Mouse (Mus musculus) limb, embryonic 15.5 days (tissue): ENCODE data around the gene Wdr41. TPM values are rescaled to one million over a fixed set of nuclear protein-coding genes. Genes with fewer than 3 reads are reported as not detected.

Experiments used
- ATAC-seq: fragments of 200-750 bp; cut with Nextera tagmentation; 2 replicates; pipeline ENCODE4 v1.8.0; 2017; ENCODE audit warnings: low read depth, moderate TSS enrichment; ENCODE audit not compliant: insufficient number of reproducible peaks, low FRiP score, low TSS enrichment
- H3K27ac ChIP-seq: fragments of 300-500 bp; sonication (generic); 2 replicates; pipeline ENCODE4 v1.5.1; 2015; ENCODE audit warnings: moderate library complexity, mild to moderate bottlenecking, inconsistent platforms
- H3K27me3 ChIP-seq: fragments of 300-500 bp; sonication (generic); 2 replicates; pipeline ENCODE4 v1.6.1; 2015; ENCODE audit warnings: inconsistent platforms
- H3K36me3 ChIP-seq: fragments of 300-500 bp; sonication (generic); 2 replicates; pipeline ENCODE4 v1.6.1; 2015; ENCODE audit warnings: inconsistent platforms
- H3K4me1 ChIP-seq: fragments of 300-500 bp; sonication (generic); 2 replicates; pipeline ENCODE4 v1.6.1; 2015; ENCODE audit warnings: inconsistent platforms
- H3K4me2 ChIP-seq: fragments of 300-500 bp; sonication (generic); 2 replicates; pipeline ENCODE4 v1.6.1; 2015; ENCODE audit warnings: mild to moderate bottlenecking, inconsistent platforms
- H3K4me3 ChIP-seq: fragments of 300-500 bp; sonication (generic); 2 replicates; pipeline ENCODE4 v1.5.1; 2015; ENCODE audit warnings: mild to moderate bottlenecking, inconsistent platforms
- H3K9ac ChIP-seq: fragments of 300-500 bp; sonication (generic); 2 replicates; pipeline ENCODE4 v1.6.1; 2015; ENCODE audit warnings: inconsistent platforms
- H3K9me3 ChIP-seq: fragments of 300-500 bp; sonication (generic); 2 replicates; pipeline ENCODE4 v1.6.1; 2016; ENCODE audit warnings: inconsistent platforms
- WGBS: fragments of 180-500 bp; shearing (Covaris S2); methylation state at CpG from one replicate; pipeline ENCODE4 v1.1.7; 2015; 5-methylcytosine and 5-hydroxymethylcytosine counted together
- polyA plus RNA-seq: library from polyadenylated mRNA; unstranded; fragments of >200 nt; fragmentation: Nextera tagmentation; extraction: Ambion mirVana; gene quantifications from 2 replicates; pipeline ENCODE4 v1.2.1, GENCODE M21; 2015

The Wdr41 gene
- polyA plus RNA-seq, 1 experiment from 2014 or later = 22.4 TPM

DNA sequence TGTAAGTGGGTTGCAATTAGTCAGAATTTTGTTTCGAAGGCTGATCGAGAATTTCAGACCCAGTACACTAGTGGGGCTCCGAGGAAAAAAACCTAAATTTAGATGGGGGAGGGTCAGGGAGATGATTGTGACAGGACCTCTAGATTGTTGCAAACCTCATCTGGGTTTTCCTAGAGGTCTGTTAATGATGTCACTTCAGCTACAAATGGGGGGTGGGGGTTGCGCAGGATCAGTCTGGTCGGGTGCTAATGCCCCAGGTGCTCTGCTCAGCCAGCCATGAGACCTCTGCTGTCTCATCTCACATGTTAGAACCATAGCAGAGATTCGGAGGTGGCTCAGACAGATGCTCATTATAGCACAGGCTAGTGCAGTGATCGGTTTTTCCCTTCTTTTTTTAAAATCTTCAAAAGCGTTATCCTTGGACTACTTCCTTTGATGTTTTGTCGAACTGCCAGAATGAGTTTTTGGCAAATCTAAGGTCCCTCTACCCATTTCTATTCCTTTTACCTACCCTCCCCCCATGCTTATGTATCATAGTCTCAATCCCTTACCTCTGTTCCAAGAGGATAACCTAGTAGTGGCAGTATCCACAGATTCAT is 64.1 kb downstream of the Wdr41 start:
- Histone ChIP-seq H3K4me1 (no peaks in the 10 kb centered on the region), H3K9me3 (no peaks in the 10 kb centered on the region), H3K27me3 (no peaks in the 10 kb centered on the region), H3K4me3 (no peak overlapping the region), H3K27ac (no peak overlapping the region), H3K9ac (no peak overlapping the region), H3K4me2 (no peak overlapping the region), H3K36me3 (no peaks in the 10 kb centered on the region)
- WGBS = 77% methylated on average over 9 of the region's 9 CpGs
- no peak for ATAC-seq

DNA sequence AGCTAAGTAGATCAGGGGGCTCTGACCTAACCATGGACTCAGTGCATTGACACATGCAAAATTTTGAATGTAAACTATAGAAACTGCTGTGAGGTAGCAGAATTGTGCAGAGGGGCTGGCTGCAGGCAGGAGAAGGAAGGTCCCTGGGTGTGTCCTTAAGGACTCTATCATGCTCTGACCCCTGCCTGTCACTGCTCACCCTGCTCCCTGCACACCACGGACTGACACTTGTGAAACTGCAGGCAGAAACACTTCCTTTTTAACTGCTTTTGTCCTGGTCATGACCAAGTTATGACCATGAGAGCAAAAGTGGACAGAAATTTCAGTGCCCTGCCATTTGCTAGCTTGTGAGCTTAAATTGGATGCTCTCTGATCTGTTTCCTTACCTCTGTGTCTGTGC is 68.0 kb downstream of the Wdr41 start:
- Histone ChIP-seq H3K36me3 (no peaks in the 10 kb centered on the region), H3K9me3 (no peaks in the 10 kb centered on the region), H3K4me1 (no peaks in the 10 kb centered on the region), H3K27ac (no peak overlapping the region), H3K9ac (no peak overlapping the region), H3K4me3 (no peak overlapping the region), H3K27me3 (no peaks in the 10 kb centered on the region), H3K4me2 (no peak overlapping the region)
- WGBS = 43% methylated on average over 1 of the region's 1 CpGs
- ATAC-seq = no peak

DNA sequence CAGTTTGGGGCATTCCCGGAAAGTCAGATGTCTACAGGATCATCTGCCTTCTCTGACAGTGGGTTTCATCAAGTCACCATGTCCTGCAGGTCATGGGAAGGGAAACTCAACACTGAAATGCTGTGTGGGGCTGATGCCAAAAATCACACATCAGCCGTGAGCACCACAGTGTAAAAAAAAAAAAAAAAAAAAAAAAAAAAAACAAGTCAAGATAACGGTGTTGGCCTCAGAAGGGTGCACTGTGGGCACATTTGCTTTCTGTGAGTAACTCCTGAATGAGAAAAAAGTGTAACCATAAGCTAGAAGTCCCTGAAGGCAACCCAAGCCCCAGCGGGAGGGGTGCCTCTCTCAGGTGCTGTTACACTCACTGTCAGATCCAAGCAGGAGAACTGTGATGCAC is 74.3 kb downstream of the Wdr41 start:
- Histone ChIP-seq H3K4me2 (no peak overlapping the region), H3K4me3 (no peak overlapping the region), H3K27ac (no peak overlapping the region), H3K9me3 (no peaks in the 10 kb centered on the region), H3K9ac (no peak overlapping the region), H3K27me3 (no peaks in the 10 kb centered on the region), H3K4me1 (0 out of 2 replicates have a peak, but pooled peaks cover under 1% of the 10 kb centered on the region), H3K36me3 (no peaks in the 10 kb centered on the region)
- no peak for ATAC-seq
- 70% methylated on average over 4 of the region's 4 CpGs for WGBS

DNA sequence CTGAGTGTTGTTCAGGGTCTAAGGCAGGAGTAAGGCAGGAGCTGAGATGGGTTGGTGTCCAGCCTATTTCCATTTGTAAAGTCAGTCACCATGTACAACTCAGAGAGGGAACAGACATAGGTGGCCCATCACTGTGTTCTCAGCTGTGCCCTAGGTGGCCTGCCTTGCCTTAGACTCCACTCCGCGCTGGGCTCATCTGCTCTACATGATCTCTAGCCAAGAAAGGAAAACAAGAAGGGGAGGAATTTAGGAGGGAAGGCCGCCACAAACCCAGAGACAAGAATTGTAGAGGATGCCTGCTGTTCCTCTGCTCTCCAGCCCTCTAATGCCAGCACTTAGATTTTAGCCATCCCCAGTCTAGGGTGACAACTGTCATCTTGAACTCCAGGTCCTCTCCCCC is 76.3 kb downstream of the Wdr41 start:
- WGBS = 84% methylated on average over 3 of the region's 3 CpGs
- H3K4me2 ChIP-seq = no peak overlapping the region
- no peak for ATAC-seq
- H3K27me3 ChIP-seq = no peaks in the 10 kb centered on the region
- H3K9ac ChIP-seq = no peak overlapping the region
- H3K9me3 ChIP-seq = no peaks in the 10 kb centered on the region
- no peaks in the 10 kb centered on the region for H3K36me3 ChIP-seq
- 0 out of 2 replicates have a peak, but pooled peaks cover 3% of the 10 kb centered on the region for H3K4me1 ChIP-seq
- no peak overlapping the region for H3K4me3 ChIP-seq
- H3K27ac ChIP-seq = no peak overlapping the region

DNA sequence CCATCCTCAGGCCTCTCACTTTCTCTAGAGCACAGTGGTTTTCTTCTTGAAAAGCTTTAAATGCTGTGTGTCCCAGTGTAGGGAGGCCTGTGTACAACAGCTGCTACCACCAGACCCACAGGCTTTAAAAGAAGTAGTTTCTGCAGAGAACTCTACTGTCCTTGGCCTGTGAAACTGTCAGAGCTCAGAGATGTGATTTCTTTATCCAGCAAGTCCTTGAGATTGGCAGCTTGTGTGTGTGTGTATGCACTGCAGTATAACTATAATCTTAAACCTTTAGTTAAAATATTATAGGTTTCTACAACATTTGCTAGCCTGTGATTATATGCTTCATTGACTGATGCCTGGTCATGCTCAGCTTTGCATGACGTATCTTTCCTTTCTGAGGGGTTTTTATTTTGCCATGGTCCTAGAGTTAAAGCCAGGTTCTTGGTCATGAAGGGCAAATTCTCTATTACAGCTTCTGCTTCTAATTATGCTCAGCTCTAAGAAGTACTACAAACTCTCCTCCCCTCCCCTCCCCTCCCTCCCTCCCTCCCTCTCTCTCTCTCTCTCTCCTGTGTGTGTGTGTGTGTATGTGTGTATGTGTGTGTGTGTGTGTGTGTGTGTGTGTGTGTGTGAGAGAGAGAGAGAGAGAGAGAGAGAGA is 79.7 kb downstream of the Wdr41 start:
- no peak overlapping the region for H3K4me3 ChIP-seq
- no peak overlapping the region for H3K9ac ChIP-seq
- no peaks in the 10 kb centered on the region for H3K27me3 ChIP-seq
- 0 out of 2 replicates have a peak, but pooled peaks cover 3% of the 10 kb centered on the region for H3K4me1 ChIP-seq
- no peak overlapping the region; the same call in 1 of the 2 replicates for H3K27ac ChIP-seq
- H3K9me3 ChIP-seq = no peaks in the 10 kb centered on the region
- H3K36me3 ChIP-seq = no peaks in the 10 kb centered on the region
- 42% methylated on average over 1 of the region's 1 CpGs for WGBS
- no peak overlapping the region for H3K4me2 ChIP-seq
- no peak for ATAC-seq

DNA sequence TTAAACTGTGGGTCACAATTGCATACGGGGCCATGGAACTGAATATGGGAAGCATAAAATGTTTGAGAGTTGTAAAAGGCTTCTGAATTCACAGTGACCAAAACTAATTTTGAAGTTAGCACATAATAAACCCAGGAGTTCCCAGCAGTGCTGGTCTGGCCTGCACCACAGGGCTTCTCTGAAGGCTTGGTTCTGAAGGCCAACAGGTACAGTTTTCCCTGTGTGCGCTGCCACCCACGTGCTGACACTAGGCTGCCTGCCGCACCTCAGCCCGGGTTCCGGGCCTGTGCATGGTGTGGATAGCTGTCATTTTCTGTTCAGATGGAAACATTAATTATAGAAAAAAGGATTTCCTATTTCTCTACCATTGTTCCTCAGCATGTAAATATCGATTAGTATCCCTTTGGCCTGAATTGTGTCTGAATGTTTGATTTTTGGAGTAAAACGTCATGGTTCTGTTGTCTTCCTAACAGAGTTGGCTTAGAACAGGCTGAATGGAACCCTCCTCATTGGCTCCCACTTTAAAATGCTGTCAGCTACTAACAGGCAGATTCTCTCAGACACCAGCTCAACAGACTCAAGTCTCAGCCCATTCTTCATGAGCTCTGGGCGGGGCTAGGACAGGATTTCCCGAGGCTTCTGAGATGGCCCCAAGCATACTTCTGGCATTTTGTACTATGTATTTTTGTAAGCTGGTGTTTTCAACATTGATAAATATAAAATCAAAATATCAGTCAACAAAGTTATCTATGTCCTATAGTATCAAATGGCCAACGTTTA is 80.5 kb downstream of the Wdr41 start:
- ATAC-seq = no peak
- H3K27ac ChIP-seq = no peak overlapping the region
- WGBS = 57% methylated on average over 11 of the region's 11 CpGs

DNA sequence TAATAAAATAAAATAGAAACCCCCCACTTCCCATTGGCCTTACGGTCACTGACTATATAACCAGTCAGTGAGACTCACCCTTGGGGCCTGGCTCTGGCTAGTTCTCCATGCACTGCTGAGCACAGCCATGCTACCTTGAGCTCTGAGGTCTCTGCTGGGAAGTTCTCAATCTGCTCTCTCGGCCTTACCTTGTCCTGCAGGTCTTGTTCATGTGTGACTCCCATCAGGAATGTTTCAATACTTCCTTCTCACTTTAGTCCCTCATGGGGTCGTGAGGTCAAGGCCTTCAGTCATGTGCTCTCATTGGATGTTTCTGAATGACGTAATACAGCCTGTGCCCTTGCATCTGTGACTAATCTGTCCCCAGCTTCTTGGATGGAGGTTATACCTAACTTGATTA is 82.7 kb downstream of the Wdr41 start:
- no peaks in the 10 kb centered on the region for H3K36me3 ChIP-seq
- 0 out of 2 replicates have a peak, but pooled peaks cover 3% of the 10 kb centered on the region for H3K4me1 ChIP-seq
- ATAC-seq = no peak
- H3K4me3 ChIP-seq = no peak overlapping the region
- no peaks in the 10 kb centered on the region for H3K9me3 ChIP-seq
- no peak overlapping the region for H3K9ac ChIP-seq
- no peaks in the 10 kb centered on the region for H3K27me3 ChIP-seq
- 82% methylated on average over 4 of the region's 4 CpGs for WGBS
- no peak overlapping the region for H3K27ac ChIP-seq
- no peak overlapping the region for H3K4me2 ChIP-seq

More for the DNA sequence above, 80.5 kb downstream of the Wdr41 start:
- no peak overlapping the region for H3K4me3 ChIP-seq
- H3K4me2 ChIP-seq = no peak overlapping the region
- H3K4me1 ChIP-seq = 0 out of 2 replicates have a peak, but pooled peaks cover 3% of the 10 kb centered on the region
- no peaks in the 10 kb centered on the region for H3K9me3 ChIP-seq
- no peaks in the 10 kb centered on the region for H3K36me3 ChIP-seq
- no peak overlapping the region for H3K9ac ChIP-seq
- no peaks in the 10 kb centered on the region for H3K27me3 ChIP-seq

DNA sequence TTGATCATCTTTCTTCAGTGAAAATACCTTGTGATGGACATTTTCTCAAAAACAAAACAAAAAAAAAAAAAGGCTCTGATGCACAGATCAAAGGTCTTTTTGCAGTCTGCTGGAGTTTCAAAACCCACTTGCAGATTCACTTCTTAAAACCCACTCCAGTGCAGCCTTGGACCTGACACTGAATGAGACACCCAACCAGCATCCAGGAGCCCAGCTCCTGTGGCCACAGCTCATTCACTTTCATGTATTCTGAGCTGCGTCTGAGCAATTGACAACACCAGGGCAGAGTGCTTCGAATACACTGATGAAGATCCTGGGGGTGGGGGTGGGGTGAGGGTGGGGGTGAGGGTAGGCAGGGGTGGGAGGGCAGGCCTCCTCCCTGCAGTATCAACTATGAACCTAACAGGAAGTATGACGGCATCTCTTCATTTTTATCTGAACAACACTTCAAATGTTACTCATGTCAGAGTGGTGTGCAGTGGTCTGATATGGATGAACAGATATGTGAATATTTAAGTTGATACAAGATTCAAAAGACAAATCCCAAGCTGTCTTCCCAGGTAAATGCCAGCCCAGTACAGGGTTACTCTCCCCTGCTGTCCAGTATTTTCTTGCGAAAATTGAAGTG is 87.4 kb downstream of the Wdr41 start:
- Histone ChIP-seq H3K9ac (no peak overlapping the region), H3K4me1 (no peaks in the 10 kb centered on the region), H3K4me2 (no peak overlapping the region), H3K4me3 (no peak overlapping the region), H3K27me3 (no peaks in the 10 kb centered on the region), H3K36me3 (no peaks in the 10 kb centered on the region), H3K27ac (no peak overlapping the region), H3K9me3 (no peaks in the 10 kb centered on the region)
- ATAC-seq = no peak
- 70% methylated on average over 4 of the region's 4 CpGs for WGBS

DNA sequence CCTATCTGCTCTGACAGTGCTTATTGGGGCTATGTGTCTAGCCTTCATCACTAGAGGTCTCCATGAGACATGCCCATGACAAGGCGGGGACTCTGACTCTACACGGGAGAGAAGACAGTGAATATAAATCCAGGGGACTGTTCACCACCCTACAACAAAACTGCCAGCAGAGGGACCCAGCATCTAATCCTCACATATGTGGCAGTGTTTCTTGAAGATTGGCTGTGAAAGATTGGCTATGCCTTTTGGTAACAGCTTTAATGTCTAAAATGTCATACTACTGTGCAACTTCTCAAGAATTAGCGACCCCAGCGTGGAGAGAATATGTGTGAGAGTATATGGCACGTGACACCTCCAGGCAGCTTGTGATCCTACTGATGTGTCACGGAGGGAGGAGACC is 91.7 kb downstream of the Wdr41 start:
- no peak overlapping the region for H3K4me3 ChIP-seq
- H3K9me3 ChIP-seq = no peaks in the 10 kb centered on the region
- H3K36me3 ChIP-seq = no peaks in the 10 kb centered on the region
- no peak for ATAC-seq
- H3K4me1 ChIP-seq = no peaks in the 10 kb centered on the region
- no peak overlapping the region for H3K27ac ChIP-seq
- no peaks in the 10 kb centered on the region for H3K27me3 ChIP-seq
- no peak overlapping the region for H3K9ac ChIP-seq
- WGBS = 61% methylated on average over 6 of the region's 6 CpGs
- H3K4me2 ChIP-seq = no peak overlapping the region

DNA sequence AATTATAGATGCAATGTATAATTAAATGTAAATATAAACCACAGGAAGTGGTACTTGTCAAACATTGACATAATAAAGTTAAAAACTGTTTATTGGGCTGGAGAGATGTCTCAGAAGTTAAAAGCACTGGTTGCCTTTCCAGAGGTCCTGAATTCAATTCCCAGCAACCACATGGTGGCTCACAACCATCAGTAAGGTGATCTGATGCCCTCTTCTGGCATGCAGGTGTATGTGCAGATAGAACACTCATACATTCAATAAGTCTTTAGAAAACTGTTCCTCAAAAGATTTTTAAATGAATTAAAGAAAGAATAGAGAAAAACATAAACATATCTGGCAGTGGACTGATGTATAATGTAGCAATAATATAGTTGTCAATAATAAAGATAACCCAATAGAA is 94.1 kb downstream of the Wdr41 start:
- Histone ChIP-seq H3K4me1 (peaks cover 6% of the 10 kb centered on the region; the same call in 1 of the 2 replicates), H3K27ac (no peak overlapping the region), H3K4me3 (no peak overlapping the region), H3K9ac (no peak overlapping the region), H3K9me3 (no peaks in the 10 kb centered on the region), H3K4me2 (no peak overlapping the region), H3K27me3 (no peaks in the 10 kb centered on the region), H3K36me3 (no peaks in the 10 kb centered on the region)
- ATAC-seq = no peak
